Mouse (Mus musculus) cerebral cortex, adult 2 months (tissue): Measurements from ENCODE around the gene Chuk.

ENCODE experiments used
- WGBS: fragments of 180-500 bp; shearing (Covaris S2); methylation state at CpG from one replicate; pipeline ENCODE4 v1.1.7; 2018; 5-methylcytosine and 5-hydroxymethylcytosine counted together

The Chuk gene

GRCm38 (mm10) chr19:44103001-44103400 lies 4.3 kb downstream of the Chuk start:
- 73% methylated on average over 3 of the region's 3 CpGs for WGBS

DNA sequence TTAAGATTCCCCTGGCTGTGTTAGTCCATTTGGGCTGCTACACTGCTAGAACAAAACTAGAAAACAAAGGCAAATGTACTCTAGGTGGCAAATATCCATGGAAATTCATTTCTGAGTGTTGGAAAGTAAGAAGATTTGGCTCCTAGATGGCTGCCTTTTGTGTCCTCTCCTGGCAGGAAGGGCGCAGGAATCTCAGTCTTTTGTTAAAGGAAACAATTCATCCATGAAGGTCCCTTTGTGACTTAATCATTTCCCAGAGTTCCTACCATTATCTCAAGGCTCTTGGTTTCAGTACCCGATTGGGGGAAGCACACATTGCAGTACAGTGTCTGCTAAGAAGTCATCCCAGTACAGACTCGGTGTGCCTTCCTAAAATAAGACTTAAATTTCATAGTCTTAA lies 21.0 kb downstream of the Chuk start:
- 41% methylated on average over 3 of the region's 3 CpGs for WGBS

GRCm38 (mm10) chr19:44080920-44081319 lies 26.4 kb downstream of the Chuk start:
- WGBS = 48% methylated on average over 2 of the region's 2 CpGs

- 46% methylated on average over 2 of the region's 2 CpGs for WGBS
Observed at GRCm38 (mm10) chr19:44080023-44080422, 27.3 kb downstream of the Chuk start.

- WGBS = 88% methylated on average over 4 of the region's 4 CpGs
Observed at GRCm38 (mm10) chr19:44077024-44077423, 30.3 kb downstream of the Chuk start.

GRCm38 (mm10) chr19:44076457-44076856 lies 30.8 kb downstream of the Chuk start:
- 93% methylated on average over 9 of the region's 9 CpGs for WGBS

- 64% methylated on average over 11 of the region's 11 CpGs for WGBS
Observed at GRCm38 (mm10) chr19:44074986-44075385, 32.3 kb downstream of the Chuk start.

DNA sequence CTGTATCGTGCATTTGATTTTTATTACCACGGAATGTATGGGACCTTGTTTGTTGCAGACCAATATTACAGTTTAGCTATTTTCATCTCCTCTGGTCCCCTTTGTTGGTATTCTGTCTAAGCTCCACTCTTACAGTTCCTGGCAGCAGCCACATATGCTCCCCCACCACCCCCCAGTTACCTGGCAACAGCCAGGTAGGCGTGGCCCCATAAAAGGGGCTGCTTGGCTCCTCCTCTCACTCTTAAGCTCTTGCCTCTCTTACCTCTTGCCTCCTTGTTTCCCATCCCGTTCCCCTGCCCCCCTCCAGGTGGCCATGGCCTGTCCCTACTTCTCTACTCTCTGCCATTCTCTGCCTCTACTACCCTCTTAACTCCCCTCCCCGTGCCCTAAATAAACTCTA lies 36.1 kb downstream of the Chuk start:
- WGBS = 54% methylated on average over 5 of the region's 5 CpGs

GRCm38 (mm10) chr19:44069914-44070232 lies 37.4 kb downstream of the Chuk start:
- 0% methylated on average over 4 of the region's 4 CpGs for WGBS

DNA sequence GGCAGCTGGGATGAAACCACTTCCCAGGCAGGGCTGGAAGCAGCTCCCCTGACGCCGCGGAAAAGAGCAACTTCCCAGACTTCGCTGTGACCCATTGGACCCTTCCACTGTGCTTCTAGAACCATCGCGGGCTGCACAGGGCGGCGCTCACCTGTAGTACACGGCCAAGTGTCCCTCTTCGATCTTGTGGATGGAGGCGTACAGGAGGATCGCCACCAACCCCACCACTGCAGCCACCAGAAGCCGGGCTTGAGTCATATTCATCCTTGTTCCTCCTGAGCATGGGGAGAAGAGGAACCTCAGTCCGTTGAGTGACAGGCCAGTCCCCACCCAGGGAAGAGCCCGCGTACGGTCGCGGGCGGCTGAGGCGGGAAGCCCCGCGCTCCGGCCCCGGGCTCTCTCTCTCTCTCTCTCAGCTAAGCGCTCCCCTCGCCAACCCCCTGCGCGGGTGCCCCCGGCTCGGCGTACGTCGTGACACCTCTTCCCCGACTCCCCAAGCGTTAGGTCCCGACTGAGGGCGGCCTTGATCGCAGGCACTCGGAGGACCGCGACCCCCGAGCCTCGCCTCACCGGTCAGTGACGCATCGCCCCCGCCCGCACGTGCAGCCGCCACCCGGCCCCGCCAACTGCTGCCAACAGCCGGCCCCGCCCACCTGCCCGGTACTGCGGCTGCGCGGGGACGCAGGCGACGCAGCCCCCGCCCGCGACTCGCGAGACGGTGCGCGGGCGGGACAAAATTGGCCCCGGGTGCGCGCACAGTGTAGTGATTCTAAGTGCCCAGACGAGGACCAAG lies 38.0 kb downstream of the Chuk start, which contains the start of gene Erlin1:
Erlin1 (minus strand) TSS at position 665 of the 793 bp plus-strand sequence.
- WGBS = under 1% methylated on average over 70 of the region's 75 CpGs

DNA sequence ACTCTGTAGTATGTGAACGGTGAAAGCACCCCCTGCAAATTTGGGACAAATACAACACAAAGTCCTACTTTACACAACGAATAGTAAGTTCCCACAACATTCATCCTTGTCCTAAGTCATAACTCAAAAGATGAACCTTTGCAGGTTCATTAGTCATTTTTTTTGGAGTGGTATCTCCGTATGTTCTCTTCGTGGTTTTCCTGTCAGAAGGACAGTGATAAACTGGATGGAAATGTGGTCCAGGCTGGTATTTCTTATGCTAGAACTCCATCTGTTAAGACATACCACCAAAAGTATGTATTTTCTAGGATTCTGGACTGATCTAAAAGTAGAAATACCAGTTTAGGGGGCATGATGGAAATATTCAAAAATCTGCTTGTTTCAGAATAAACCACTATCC lies 39.0 kb downstream of the Chuk start:
- WGBS = 73% methylated on average over 4 of the region's 4 CpGs

GRCm38 (mm10) chr19:44067323-44068049 lies 39.8 kb downstream of the Chuk start:
- WGBS = 52% methylated on average over 9 of the region's 9 CpGs

- WGBS = 94% methylated on average over 2 of the region's 2 CpGs
Observed at GRCm38 (mm10) chr19:44064734-44065133, 42.5 kb downstream of the Chuk start.

- WGBS = 91% methylated on average over 7 of the region's 7 CpGs
Observed at GRCm38 (mm10) chr19:44063773-44064172, 43.5 kb downstream of the Chuk start.

DNA sequence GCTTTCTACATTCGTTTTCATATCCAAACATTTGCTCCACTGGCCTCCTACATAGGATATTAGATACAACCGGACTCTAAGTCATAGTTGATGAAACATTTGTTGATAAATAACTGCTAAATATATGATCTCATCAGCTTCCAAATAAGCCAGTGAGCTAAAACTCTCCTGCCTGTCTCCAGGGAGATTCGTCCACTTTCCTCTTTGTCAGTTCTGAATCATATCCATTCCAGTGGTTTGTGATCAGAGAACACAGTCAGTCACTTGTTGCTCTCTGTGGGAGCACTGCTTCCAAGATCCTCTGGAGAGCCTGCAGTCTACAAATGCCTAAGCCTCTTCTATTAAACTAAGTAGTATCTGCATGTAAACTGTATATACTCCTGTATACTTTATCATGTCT lies 47.1 kb downstream of the Chuk start:
- 81% methylated on average over 3 of the region's 3 CpGs for WGBS

- 71% methylated on average over 4 of the region's 4 CpGs for WGBS
Observed at GRCm38 (mm10) chr19:44055173-44055826, 52.0 kb downstream of the Chuk start.

GRCm38 (mm10) chr19:44050388-44050787 lies 56.9 kb downstream of the Chuk start:
- WGBS = 81% methylated on average over 4 of the region's 4 CpGs

- 67% methylated on average over 3 of the region's 3 CpGs for WGBS
Observed at GRCm38 (mm10) chr19:44049282-44049681, 58.0 kb downstream of the Chuk start.

DNA sequence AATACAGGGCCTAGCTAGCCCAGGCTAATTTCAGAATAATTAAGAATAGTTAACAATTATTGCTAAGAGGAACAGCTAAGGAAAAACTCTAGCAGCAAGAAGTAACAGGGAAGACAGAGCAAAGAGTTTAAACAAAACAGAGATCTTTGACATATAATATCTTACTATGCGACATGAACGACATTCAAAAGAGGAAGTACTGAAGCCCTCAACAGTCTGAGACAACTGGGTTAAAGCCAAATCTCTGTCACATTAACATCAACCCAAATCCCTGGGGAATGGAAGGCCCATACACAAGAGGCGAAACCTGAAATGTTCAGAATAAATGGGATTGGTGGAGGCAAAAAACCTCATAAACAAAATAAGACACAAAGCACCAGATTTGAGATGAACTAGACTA lies 61.4 kb downstream of the Chuk start:
- WGBS = 81% methylated on average over 3 of the region's 3 CpGs

- WGBS = 76% methylated on average over 5 of the region's 5 CpGs
Observed at GRCm38 (mm10) chr19:44042121-44042520, 65.2 kb downstream of the Chuk start.

DNA sequence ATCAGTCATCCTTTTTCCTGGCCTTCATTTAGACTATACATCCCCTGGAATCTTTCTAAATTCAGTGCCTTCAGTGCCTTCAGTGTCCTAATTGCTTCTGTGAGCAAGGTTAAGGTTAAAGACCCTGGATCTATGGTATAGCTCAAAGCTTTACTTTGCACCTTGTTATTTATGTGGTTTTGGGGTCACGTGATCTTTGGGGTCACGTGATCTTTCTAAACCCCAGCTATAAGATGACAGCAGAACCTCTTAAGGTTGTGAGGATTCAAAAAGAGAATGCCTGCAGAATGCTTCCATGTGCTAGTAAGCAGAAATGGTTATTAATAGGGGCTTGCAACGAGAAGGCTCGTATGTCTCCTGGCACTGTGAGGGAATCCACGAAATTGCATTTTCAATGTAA lies 73.9 kb downstream of the Chuk start:
- 83% methylated on average over 5 of the region's 5 CpGs for WGBS

- 94% methylated on average over 11 of the region's 11 CpGs for WGBS
Observed at GRCm38 (mm10) chr19:44032046-44032744, 75.1 kb downstream of the Chuk start.
